Mouse (Mus musculus) splenic B cell, adult 2 months (primary cell): ENCODE results near the gene Rgs16.

Experiments used
- DNase-seq: peaks from one replicate; pipeline ENCODE4 v3.0.0-alpha.2; 2011; ENCODE audit warnings: low read depth, low spot score
- H3K27me3 ChIP-seq: 2 replicates; pipeline ENCODE4 v1.6.1; 2012; ENCODE audit warnings: mild to moderate bottlenecking, low read length, moderate library complexity, mixed read lengths; ENCODE audit not compliant: control insufficient read depth, poor library complexity, insufficient read depth, severe bottlenecking
- H3K36me3 ChIP-seq: 2 replicates; pipeline ENCODE4 v1.6.1; 2012; ENCODE audit warnings: mild to moderate bottlenecking, low read length, moderate library complexity, mixed read lengths; ENCODE audit not compliant: control insufficient read depth, poor library complexity, insufficient read depth, severe bottlenecking

Rgs16 gene

DNA sequence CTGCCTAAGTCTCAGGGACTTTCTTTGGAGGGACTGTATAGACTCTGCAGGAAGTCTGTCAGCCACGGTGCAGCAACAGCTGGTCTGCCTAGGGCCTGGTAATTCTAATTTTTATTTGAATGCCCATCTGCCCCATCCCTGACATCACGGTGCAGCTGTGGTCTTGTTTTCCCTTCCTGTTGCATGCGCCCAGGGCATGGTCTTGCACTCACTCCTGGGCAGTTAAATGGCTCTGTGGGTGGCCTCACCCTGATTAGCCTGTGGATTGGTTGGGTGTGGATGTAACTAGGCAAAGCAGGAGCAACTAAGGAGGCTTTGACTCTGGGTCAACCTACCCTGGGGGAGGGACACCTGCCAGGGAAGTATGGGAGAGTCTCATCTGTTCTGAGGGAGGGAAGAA, 35.2 kb upstream of the Rgs16 start:
- Histone ChIP-seq H3K27me3 (no peaks in the 10 kb centered on the region), H3K36me3 (no peaks in the 10 kb centered on the region)
- no peak for DNase-seq

GRCm38 (mm10) chr1:153708626-153709025, 31.5 kb upstream of the Rgs16 start:
- Histone ChIP-seq H3K27me3 (no peaks in the 10 kb centered on the region), H3K36me3 (no peaks in the 10 kb centered on the region)
- DNase-seq, result no peak

DNA sequence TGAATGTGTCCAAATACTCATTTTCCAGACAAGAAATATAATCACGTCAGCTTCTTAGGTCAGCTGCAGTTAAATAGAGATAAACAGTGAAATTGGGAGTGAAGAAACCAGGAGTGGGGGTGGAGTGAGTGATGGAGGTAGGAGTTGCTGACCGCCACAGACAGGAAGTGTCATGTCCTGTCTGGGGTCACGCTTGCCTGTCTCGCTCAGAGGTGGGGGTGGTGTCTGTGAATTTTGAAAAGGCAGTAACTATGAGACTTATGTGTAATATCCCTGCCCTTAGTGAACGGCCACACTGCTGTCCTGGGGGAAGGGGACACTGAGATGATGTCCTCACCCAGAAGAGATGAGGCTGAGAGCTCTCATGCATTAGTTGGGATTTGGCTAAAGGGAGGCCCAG, 30.7 kb upstream of the Rgs16 start:
- Histone ChIP-seq H3K36me3 (no peaks in the 10 kb centered on the region), H3K27me3 (no peaks in the 10 kb centered on the region)
- DNase-seq, result peak; percentile 4

- H3K36me3 ChIP-seq, result no peaks in the 10 kb centered on the region
- no peaks in the 10 kb centered on the region for H3K27me3 ChIP-seq
- no peak for DNase-seq
These were observed 28.4 kb upstream of the Rgs16 start for GRCm38 (mm10) chr1:153711544-153712262.

- Histone ChIP-seq H3K27me3 (no peaks in the 10 kb centered on the region), H3K36me3 (no peaks in the 10 kb centered on the region)
- DNase-seq, result no peak
These were observed 27.5 kb upstream of the Rgs16 start for GRCm38 (mm10) chr1:153712633-153713032.

DNA sequence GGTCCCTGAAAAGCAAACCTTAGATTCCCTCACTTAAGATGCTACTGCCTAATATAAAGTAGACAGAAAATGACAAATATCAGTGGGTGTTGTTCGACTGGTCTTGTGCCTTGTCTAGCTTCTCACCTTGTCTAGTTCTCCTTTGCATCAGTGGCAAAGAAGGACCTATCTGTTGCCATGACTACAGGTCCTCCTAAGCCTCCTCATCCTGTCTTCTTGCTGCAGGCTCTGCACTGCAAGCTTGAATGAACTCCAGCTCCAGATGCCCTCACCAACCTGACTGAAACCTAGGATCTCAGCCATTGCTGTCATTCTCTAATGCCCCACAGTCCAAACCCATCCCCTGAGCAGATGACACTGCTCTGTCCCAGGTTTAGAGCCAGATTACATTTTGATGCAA, 22.2 kb upstream of the Rgs16 start:
- no peaks in the 10 kb centered on the region for H3K36me3 ChIP-seq
- no peak for DNase-seq
- no peaks in the 10 kb centered on the region for H3K27me3 ChIP-seq

GRCm38 (mm10) chr1:153720935-153721334, 19.2 kb upstream of the Rgs16 start:
- DNase-seq, result no peak
- Histone ChIP-seq H3K36me3 (no peaks in the 10 kb centered on the region), H3K27me3 (no peaks in the 10 kb centered on the region)

DNA sequence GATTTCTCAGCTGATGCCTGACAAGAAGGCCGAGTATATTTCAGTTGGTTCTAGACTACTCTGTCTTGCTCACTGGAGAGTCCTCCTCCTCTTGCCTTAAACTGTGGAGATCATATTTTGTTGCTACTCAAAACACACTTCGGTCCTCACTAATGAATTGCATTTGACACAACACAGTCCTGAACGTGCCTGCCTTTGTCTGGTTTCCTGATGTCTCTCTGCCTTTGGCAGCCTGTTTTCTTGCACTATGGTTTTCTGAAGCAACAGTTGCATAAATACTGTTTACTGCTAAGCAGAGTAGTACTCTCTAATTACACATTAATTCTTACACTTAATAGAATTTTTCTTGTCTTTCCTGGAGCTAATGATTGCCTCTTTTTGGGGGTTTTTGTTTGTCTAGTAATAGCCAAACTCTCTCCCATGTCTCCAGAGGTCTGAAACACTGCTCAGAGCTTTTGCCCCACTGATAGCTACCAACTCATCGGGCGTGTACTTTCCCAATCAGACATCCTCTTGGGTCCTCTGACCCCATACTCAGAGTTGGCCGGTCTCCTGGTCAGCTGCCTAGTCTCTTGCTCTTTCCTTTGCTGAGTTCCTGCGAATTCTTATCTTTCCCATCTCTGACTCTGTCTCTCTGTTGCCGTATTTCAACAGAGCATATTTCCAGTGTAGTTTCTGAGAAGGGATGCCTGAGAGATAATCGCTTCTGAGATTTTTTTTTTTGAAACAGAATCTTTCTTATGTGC, 18.4 kb upstream of the Rgs16 start:
- Histone ChIP-seq H3K27me3 (no peaks in the 10 kb centered on the region), H3K36me3 (no peaks in the 10 kb centered on the region)
- no peak for DNase-seq

DNA sequence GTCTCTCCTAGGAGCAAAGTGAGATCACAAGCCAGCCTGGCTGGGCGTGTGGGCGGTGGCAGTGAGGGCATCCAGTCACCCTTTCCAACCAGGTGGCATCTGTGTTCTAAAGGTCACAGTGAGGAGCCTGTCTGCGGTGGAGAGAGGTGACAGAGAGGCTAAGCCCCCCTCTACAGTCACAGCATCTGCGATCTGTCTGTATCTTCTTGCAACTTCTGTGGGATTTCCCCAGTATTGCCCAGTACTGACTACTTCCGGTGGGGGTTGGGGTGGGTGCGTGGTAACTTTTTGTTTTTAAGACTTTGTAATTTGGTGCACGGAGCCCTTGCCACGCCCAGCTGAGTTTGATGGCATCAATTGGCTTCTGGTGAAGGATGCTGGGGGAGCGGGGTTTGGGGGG, 16.7 kb upstream of the Rgs16 start:
- no peak for DNase-seq
- Histone ChIP-seq H3K36me3 (no peaks in the 10 kb centered on the region), H3K27me3 (no peaks in the 10 kb centered on the region)

DNA sequence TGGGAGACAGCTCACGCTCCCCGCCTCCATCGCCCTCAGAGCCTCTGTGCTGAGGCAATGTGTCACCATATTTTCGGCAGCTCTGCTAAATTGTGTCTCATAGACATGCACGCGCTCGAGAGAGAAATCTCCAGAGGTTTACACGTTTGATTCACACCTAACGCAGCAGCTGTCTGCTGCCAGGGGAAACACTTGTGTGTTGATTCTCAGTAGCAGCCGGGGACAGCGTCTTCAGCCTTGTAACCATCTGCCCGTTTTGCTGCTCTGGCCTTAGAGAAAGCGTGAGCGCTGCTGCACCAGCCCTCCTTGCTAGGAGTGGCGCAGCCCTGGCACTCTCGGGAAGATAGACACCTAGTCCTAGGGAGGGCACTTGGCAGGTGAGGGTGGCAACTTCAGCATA, 13.5 kb upstream of the Rgs16 start:
- DNase-seq, result no peak
- Histone ChIP-seq H3K27me3 (no peaks in the 10 kb centered on the region), H3K36me3 (no peaks in the 10 kb centered on the region)

DNA sequence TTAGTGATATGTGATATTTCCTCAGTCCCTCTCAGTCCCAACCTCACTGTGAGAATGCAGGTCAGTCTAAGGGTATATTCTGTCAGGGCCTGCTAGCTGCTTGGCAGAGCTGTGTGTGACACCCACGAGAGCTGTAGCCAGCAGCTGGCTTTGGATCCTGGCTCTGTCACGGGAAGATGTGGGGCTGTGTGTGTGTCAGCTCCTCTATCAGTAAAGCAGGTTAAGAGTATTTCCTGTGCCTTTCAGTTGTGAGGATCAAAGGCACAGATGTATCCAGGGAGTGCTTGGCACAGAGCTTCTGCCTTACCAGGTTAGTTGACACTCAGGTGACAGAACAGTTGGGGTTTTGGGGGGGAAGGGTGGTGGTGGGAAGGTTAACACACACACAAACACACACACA, 10.3 kb upstream of the Rgs16 start:
- Histone ChIP-seq H3K27me3 (no peaks in the 10 kb centered on the region), H3K36me3 (no peaks in the 10 kb centered on the region)
- no peak for DNase-seq

- H3K27me3 ChIP-seq, result no peaks in the 10 kb centered on the region
- no peaks in the 10 kb centered on the region for H3K36me3 ChIP-seq
- no peak for DNase-seq
These were observed 9.5 kb upstream of the Rgs16 start for GRCm38 (mm10) chr1:153730671-153731070.

DNA sequence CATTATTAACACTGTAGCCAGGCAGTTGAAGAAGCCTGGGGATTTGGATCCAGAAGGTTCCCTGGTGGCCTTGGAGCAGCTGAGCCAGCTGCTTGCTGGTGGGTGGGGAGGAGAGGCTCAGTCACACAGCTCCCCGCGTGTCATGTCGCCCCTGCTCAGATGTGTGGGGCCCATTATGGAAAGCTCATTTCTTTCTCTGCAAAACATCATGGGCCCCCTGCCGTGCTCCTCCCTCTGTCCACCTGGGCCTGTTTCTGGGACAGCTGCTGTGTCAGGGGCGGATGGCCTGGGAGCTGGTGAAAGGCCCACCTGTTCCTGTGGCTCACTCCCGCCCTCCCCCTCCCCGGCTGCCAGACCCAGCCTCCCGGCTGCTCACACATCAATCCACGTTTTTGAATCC, 7.0 kb upstream of the Rgs16 start:
- H3K27me3 ChIP-seq, result no peaks in the 10 kb centered on the region
- no peak for DNase-seq

DNA sequence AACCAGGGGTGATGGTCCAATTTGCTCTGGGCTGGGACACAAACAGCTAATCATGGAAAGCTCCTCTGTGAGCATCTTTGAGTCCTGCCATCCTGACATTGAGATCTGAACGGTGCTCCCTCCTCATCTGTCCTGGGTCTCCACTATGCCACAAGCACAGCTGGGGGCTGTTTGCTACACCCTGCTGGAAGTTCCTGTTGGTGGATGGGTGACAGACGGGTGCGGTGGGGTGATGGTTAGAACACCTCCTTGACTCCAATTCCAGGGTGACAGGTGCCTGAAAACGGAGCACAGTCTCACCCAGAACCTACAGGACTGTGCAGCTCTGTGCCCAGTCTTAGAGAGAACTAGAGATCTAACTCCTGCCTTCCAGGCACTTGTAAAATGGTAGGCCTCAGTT, 5.3 kb upstream of the Rgs16 start:
- H3K27me3 ChIP-seq, result no peaks in the 10 kb centered on the region
- H3K36me3 ChIP-seq, result no peaks in the 10 kb centered on the region
- no peak for DNase-seq

More for the DNA sequence above, 7.0 kb upstream of the Rgs16 start:
- H3K36me3 ChIP-seq, result no peaks in the 10 kb centered on the region

DNA sequence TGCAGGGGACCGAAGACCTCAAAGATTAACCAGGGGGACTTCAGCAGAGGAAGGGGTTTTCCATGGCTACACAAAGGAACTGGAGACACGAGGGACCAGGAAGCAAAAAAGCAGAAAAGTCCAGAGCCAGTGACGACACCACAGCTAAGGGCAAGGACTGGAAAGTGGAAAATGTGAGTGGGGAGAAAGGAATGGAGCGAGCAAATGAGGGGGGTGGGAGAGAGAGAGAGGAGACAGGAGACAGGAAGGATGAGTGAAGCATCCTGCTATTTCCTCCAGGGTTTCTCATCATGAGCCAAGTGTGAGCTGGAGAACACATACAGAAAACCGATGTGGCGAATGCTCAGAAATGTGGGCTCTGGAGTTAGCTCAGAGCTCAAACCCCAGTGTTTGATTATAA, 4.1 kb upstream of the Rgs16 start:
- no peaks in the 10 kb centered on the region for H3K27me3 ChIP-seq
- no peaks in the 10 kb centered on the region for H3K36me3 ChIP-seq
- DNase-seq, result no peak
